Mouse (Mus musculus) layer of hippocampus, adult 18-20 months (tissue): ENCODE measurements at regions not wholly inside any gene's neighbourhood (a gene's known extent, or its start where the extent isn't known, plus 50 kb on each side); places are given as distances from the start of the nearest gene placed in this dataset.
"Not testable (repeated sequence)": the region's sequence is repeated elsewhere in the genome, so short reads cannot be mapped to it uniquely, and the experiment has no call there.

Source experiments
- DNase-seq, 2 experiments: peaks; one replicate each; pipeline ENCODE4 v3.0.0; 2022; ENCODE audit warnings: low spot score in 2 of 2

- no peak for DNase-seq
These were observed 67.2 kb downstream of the Qdpr start for GRCm38 (mm10) chr5:45382804-45383203.

GRCm38 (mm10) chr5:45378486-45378885 is 71.5 kb downstream of the Qdpr start:
- no peak for DNase-seq

DNA sequence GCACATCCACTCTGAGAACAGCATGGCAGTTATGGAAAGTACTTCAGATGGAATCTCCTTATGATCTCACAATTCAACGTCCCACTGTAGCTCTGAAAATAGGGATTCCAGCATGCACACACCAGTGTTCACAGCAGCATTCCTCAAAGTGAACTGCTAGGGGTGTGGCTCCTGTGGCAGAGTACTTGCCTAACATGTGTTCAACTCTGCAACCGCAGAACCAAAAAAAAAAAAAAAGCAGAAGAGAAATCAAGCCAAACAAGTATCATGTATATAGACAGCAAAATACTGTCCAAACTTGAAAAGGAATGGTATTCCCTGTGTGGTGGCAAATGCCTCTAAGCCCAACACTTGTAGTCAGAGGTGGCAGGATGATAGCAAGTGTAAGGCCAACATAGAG is 77.0 kb downstream of the Qdpr start:
- no peak for DNase-seq

GRCm38 (mm10) chr5:45368451-45368850 is 81.6 kb downstream of the Qdpr start:
- no peak for DNase-seq

DNA sequence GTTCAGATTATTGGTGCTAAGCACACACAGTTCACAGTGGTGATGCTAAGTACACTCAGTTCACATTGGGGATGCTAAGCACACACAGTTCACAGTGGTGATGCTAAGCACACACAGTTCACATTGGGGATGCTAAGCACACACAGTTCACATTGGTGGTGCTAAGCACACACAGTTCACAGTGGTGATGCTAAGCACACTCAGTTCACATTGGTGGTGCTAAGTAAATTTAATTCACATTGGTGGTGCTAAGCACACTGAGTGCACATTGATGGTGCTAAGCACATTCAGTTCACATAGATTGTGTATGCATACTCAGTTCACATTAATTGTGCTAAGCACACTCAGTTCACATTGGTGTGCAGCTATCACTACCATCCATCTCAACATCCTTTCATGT is 89.8 kb downstream of the Qdpr start:
- no peak for DNase-seq

- DNase-seq: no peak
These were observed 109.6 kb downstream of the Qdpr start for GRCm38 (mm10) chr5:45340411-45340810.

DNA sequence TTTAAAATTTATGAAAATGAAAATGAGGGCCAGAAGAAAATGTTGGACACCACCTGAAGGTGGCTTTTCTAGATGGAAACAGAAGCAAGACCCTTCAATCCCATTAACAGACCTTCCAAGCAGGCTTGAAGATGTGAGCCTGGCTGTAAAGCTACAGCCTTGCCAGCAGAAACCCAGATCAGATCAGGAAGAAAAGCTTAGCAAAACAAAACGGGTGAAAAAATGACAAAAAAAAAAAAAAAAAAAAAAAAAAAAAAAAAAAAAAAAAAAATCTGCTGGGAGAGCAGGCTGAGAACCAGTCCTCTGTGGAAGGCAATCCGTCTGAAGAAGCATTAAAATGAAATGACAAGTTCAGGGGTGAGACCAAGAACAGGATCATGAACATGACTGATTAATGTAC is 113.2 kb downstream of the Qdpr start:
- no peak for DNase-seq

- DNase-seq: not testable (repeated sequence)
These were observed 125.6 kb downstream of the Qdpr start for GRCm38 (mm10) chr5:45324468-45324867.

DNA sequence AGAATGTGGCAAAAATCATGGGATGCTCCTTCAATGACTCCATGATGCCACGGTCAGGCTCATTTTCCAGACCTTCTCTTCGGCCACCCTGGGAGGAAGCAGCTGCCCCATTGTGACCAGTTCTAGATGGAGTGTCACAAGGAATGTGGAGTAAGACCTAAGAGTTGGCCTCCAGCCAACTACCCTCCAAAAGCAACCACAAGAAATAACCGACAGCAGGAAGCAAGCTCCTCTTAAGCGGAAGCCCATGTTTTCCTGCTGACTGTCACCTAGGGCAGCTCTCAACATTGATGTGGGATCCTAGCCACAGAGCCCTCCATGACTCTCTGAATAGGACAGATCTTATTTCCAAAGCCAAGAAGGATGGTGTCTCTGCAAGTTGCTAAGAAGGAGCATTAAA is 126.5 kb downstream of the Qdpr start:
- no peak for DNase-seq

DNA sequence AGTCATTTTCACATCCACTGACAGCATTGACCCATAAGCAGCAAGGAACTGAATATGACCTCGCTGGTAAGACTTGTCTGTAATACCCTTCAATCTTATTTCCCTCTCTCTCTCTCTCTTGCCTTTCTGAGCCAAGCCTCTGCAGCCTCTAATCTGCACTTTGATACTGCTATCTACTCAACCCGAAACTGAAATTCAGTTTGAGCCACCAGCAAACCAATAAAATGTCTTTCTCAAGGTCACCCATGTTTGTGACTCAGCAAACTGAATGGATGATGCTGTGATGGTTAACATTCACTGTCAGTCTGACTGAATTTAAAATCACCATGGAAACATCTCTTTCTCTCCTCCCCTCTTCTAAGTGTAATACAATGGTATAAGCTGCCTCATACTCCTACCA is 132.0 kb downstream of the Qdpr start:
- DNase-seq: no peak

DNA sequence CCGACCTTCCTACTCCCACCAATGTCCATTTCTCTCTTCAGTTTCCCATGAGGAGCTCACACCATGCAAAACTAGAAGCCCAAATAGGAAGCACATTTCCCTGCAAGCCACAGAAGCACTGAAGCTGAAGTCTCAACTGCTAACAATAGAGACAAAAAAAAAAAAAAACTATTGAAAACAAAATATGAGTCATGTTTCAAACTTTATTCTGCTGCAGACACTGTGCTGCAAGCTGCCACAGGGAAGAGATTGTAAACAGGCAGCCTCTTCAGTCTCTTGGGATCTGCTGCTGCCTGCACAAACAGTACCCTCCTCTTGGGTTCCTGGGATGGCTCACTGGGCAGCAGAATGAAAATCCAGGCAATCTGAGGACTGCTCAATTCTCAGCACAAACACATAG is 148.9 kb downstream of the Qdpr start:
- DNase-seq: peak; percentile 16 to 54

GRCm38 (mm10) chr5:45298872-45299271 is 151.2 kb downstream of the Qdpr start:
- DNase-seq: peak; percentile 71 to 89

DNA sequence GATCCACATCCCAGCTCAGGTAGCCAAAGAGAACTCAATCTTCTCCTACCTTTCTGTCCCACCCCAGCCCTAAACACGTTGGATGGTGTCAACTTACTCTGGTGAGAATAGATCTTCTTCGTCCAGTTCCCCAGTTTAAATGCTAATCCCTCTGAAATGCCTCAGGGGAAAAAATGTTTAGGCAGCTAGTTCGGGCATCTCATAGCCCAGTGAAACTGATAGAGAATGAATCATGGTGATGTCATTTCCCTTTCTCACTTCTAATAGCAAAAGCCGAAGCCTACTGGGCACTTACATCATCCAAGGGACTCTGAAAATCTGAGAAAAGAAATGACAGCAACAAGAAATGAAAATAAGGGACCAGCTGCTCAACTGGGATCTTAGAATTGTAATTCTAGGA is 154.9 kb downstream of the Qdpr start:
- DNase-seq: no peak

DNA sequence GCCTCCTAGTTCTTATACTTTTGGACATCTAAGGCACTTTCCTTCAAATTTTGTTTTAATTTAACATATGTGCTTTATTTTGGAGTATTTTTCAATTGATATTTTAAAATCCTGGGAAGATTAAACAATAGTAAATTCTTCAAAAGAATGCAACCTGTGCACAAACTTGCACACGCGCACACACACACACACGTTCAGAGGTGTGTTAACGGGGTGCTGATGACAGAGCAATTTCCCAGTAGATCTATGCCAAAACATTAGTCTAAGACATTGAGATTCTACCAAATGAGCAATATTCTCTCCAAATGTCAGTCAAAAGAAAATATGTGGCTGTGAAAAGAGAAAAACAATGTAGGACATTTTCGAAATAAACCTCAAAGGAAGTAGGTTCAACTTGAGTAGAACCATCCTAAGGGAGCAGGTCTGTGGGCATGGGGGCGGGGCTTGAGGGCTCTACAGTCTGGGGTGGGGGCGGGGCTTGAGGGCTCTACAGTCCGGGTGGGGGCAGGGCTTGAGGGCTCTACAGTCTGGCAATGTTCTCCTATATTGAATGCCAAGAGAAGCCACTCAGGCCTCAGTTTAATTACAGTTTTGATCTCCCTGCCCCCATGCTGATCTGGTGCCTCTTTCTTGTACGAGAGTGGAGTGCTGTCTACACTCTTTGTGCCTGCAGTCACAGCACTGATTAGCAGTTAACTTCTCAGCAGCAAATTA is 157.0 kb downstream of the Qdpr start:
- DNase-seq: no peak

- DNase-seq: no peak
These were observed 157.7 kb downstream of the Qdpr start for GRCm38 (mm10) chr5:45292383-45292782.

DNA sequence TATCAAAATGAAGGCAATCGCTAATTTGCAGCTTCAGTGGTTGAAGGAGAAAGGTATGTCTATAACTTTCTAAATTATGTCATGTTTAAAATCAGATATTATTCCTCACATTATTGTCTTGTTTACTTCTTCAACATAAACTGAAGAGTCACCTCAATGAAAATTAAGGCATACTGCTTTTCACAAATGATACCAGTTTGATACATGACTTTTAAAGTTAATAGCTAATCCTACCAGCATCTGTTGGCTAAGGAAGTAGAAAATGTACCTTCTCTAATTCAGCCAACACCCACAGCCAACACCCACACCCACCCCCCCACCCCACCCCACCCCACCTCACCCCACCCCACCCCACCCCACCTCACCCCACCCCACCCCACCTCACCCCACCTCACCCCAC is 158.3 kb downstream of the Qdpr start:
- no peak for DNase-seq

GRCm38 (mm10) chr5:45291276-45291675 is 158.8 kb downstream of the Qdpr start:
- DNase-seq: no peak

GRCm38 (mm10) chr5:45286454-45286853 is 163.6 kb downstream of the Qdpr start:
- no peak for DNase-seq

DNA sequence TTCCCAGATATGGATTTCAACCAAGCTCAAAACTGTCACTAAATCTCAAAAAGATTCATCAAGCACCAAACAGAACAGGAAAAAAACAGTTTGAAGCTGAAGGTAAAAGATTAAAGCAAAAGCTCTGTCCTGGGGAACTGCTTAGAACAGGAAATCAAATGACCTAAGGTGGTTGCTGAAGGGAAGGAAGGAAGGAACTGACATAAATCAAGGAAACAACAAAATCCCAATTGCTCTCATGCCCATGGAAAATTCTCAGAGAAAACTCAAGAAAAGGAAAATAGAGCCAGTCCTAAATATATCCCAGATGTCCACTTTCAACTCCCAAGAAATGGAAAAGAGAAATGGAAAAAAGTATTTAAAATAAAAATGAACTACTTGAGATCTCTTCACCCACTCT is 165.4 kb downstream of the Qdpr start:
- DNase-seq: no peak

- no peak for DNase-seq
These were observed 166.1 kb downstream of the Qdpr start for GRCm38 (mm10) chr5:45283908-45284415.

GRCm38 (mm10) chr5:45282207-45282930 is 167.7 kb downstream of the Qdpr start:
- no peak for DNase-seq

DNA sequence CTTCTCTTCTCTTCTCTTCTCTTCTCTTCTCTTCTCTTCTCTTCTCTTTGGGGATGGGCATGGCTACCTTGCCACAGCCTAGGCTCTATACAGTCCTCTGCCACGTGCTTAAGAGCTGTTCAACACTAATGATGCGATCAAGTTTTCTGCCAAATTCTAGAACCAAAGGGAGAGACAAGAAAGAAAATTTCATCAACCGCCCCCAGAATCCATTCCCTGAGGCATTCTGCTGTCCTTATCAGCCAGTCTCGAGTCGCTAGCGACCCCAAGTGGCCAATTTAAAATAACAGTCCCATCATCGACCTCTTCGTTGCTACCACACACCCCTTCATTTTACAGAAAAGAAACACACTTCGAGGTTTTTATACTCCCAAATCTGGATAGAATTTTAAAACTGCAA is 171.5 kb downstream of the Qdpr start:
- peak; percentile 76 to 96 for DNase-seq

DNA sequence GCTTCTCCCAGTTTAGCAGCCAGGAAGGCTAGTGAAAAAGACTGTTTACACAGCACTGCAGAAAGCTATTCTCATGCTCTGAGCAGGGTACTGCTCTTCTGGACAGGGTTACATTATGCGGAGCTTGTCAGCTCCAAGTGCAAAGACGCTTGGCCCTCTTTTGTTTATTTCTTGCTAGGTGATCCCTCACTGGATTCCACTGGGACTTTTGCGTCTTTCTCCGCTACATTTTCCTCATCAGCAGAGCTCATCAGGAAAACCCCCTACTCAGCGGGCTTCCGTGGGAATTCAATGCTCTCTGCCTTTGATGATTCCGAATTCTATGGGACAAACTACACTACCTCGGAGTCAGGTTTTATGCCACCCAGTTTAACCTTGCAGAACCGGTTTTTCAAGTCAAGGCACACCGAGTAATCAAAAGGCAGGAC is 172.0 kb downstream of the Qdpr start:
- peak in 1 of 2 experiments; percentile 15 for DNase-seq
